Mouse (Mus musculus) hindbrain, embryonic 14.5 days (tissue): Measurements from ENCODE around the gene Ndufa4. TPM values are rescaled to one million over a fixed set of nuclear protein-coding genes. Genes with fewer than 3 reads are reported as not detected.

Experiments
- ATAC-seq: fragments of 200-750 bp; cut with Nextera tagmentation; 2 replicates; pipeline ENCODE4 v1.8.0; 2017; ENCODE audit warnings: moderate number of reproducible peaks, mild to moderate bottlenecking, moderate TSS enrichment, moderate library complexity; ENCODE audit not compliant: low FRiP score
- DNase-seq: peaks from one replicate; pipeline ENCODE4 v3.0.0-alpha.2; 2015; ENCODE audit warnings: low spot score
- H3K27ac ChIP-seq: fragments of 300-500 bp; sonication (generic); 2 replicates; pipeline ENCODE4 v1.5.1; 2014; ENCODE audit warnings: mild to moderate bottlenecking, moderate library complexity
- H3K27me3 ChIP-seq: fragments of 300-500 bp; sonication (generic); 2 replicates; pipeline ENCODE4 v1.6.1; 2014; ENCODE audit warnings: mild to moderate bottlenecking, low read length, mixed read lengths; ENCODE audit not compliant: control insufficient read depth, insufficient read depth
- H3K36me3 ChIP-seq: fragments of 300-500 bp; sonication (generic); replicated peaks from 2 replicates; pipeline ENCODE4 v1.6.1; 2014; ENCODE audit not compliant: control insufficient read depth, insufficient read depth
- H3K4me1 ChIP-seq: fragments of 300-500 bp; sonication (generic); replicated peaks from 2 replicates; pipeline ENCODE4 v1.6.1; 2014; ENCODE audit warnings: antibody characterized with exemption, low read length, mixed read lengths; ENCODE audit not compliant: control insufficient read depth, insufficient read depth
- H3K4me2 ChIP-seq: fragments of 300-500 bp; sonication (generic); replicated peaks from 2 replicates; pipeline ENCODE4 v1.6.1; 2014; ENCODE audit warnings: mild to moderate bottlenecking, moderate library complexity
- H3K4me3 ChIP-seq: fragments of 300-500 bp; sonication (generic); replicated peaks from 2 replicates; pipeline ENCODE4 v1.5.1; 2014; ENCODE audit warnings: mild to moderate bottlenecking, low read length
- H3K9ac ChIP-seq: fragments of 300-500 bp; sonication (generic); 2 replicates; pipeline ENCODE4 v1.6.1; 2014
- H3K9me3 ChIP-seq: fragments of 300-500 bp; sonication (generic); 2 replicates; pipeline ENCODE4 v1.6.1; 2016; ENCODE audit warnings: low read length; ENCODE audit not compliant: control insufficient read depth
- WGBS: fragments of 180-500 bp; shearing (Covaris S2); extraction: QIAGEN DNeasy Blood & Tissue Kit; methylation state at CpG from one replicate; pipeline ENCODE4 v1.1.7; 2014; 5-methylcytosine and 5-hydroxymethylcytosine counted together
- polyA plus RNA-seq: library from polyadenylated mRNA; unstranded; fragments of >200 nt; fragmentation: Nextera tagmentation; extraction: Ambion mirVana; gene quantifications from 2 replicates; pipeline ENCODE4 v1.2.1, GENCODE M21; 2014

Ndufa4 gene
- polyA plus RNA-seq = 1,185 and 1,426 TPM in 2 replicates

- peaks cover 13% of the 10 kb centered on the region for H3K4me1 ChIP-seq
Measured at GRCm38 (mm10) chr6:11907269-11908032, at the start of gene Ndufa4, which contains the start of gene Phf14. TSS of gene Ndufa4 (minus strand) at chr6:11907497. TSS of gene Phf14 (plus strand) at chr6:11907809.

GRCm38 (mm10) chr6:11948100-11948499, 40.8 kb upstream of the Ndufa4 start:
- DNase-seq = no peak
- 80% methylated on average over 1 of the region's 1 CpGs for WGBS
- no peak overlapping the region for H3K9ac ChIP-seq
- H3K36me3 ChIP-seq = peaks cover 21% of the 10 kb centered on the region
- ATAC-seq = no peak
- H3K9me3 ChIP-seq = no peaks in the 10 kb centered on the region
- H3K27ac ChIP-seq = no peak overlapping the region
- H3K4me2 ChIP-seq = no peak overlapping the region
- no peak overlapping the region for H3K4me3 ChIP-seq
- H3K4me1 ChIP-seq = 0 out of 2 replicates have a peak, but pooled peaks cover 2% of the 10 kb centered on the region
- no peaks in the 10 kb centered on the region for H3K27me3 ChIP-seq

More at GRCm38 (mm10) chr6:11907269-11908032, at the start of gene Ndufa4, which contains the start of gene Phf14:
- peaks cover 22% of the 10 kb centered on the region for H3K36me3 ChIP-seq
- no peaks in the 10 kb centered on the region for H3K9me3 ChIP-seq
- peak within 1 kb of the TSS; percentile 76 for H3K4me3 ChIP-seq
- H3K27ac ChIP-seq = peak within 1 kb of the TSS; percentile 80
- under 1% methylated on average over 59 of the region's 59 CpGs for WGBS
- peak within 1 kb of the TSS; percentile 83 for H3K9ac ChIP-seq
- ATAC-seq = peak; percentile 98
- DNase-seq = peak; percentile 91
- no peaks in the 10 kb centered on the region for H3K27me3 ChIP-seq
- H3K4me2 ChIP-seq = peak within 1 kb of the TSS; percentile 66

- H3K27me3 ChIP-seq = no peaks in the 10 kb centered on the region
- DNase-seq (no peak), ATAC-seq (no peak)
- 90% methylated on average over 4 of the region's 4 CpGs for WGBS
- H3K4me3 ChIP-seq = no peak overlapping the region
- H3K36me3 ChIP-seq = peaks cover 38% of the 10 kb centered on the region
- no peak overlapping the region for H3K9ac ChIP-seq
- no peak overlapping the region for H3K27ac ChIP-seq
- H3K9me3 ChIP-seq = no peaks in the 10 kb centered on the region
- no peaks in the 10 kb centered on the region for H3K4me1 ChIP-seq
- no peak overlapping the region for H3K4me2 ChIP-seq
Measured at GRCm38 (mm10) chr6:11942089-11942488, 34.8 kb upstream of the Ndufa4 start.

- DNase-seq = no peak
- Histone ChIP-seq H3K9ac (no peak overlapping the region), H3K9me3 (no peaks in the 10 kb centered on the region), H3K36me3 (peaks cover 33% of the 10 kb centered on the region), H3K4me2 (no peak overlapping the region), H3K27ac (no peak overlapping the region), H3K4me3 (no peak overlapping the region), H3K27me3 (no peaks in the 10 kb centered on the region), H3K4me1 (no peaks in the 10 kb centered on the region)
- no peak for ATAC-seq
Measured at GRCm38 (mm10) chr6:11940895-11941294, 33.6 kb upstream of the Ndufa4 start.

GRCm38 (mm10) chr6:11933403-11933802, 26.1 kb upstream of the Ndufa4 start:
- H3K9me3 ChIP-seq = no peaks in the 10 kb centered on the region
- no peaks in the 10 kb centered on the region for H3K27me3 ChIP-seq
- no peak overlapping the region for H3K27ac ChIP-seq
- no peak overlapping the region for H3K4me3 ChIP-seq
- DNase-seq (no peak), ATAC-seq (no peak)
- peaks cover 14% of the 10 kb centered on the region for H3K36me3 ChIP-seq
- H3K9ac ChIP-seq = no peak overlapping the region
- peaks cover 8% of the 10 kb centered on the region for H3K4me1 ChIP-seq
- WGBS = 90% methylated on average over 7 of the region's 7 CpGs
- H3K4me2 ChIP-seq = no peak overlapping the region

- Histone ChIP-seq H3K4me2 (peak overlapping the region; percentile 61), H3K9me3 (no peaks in the 10 kb centered on the region), H3K4me3 (peak overlapping the region; percentile 88), H3K9ac (peak overlapping the region; percentile 98; the same call in 1 of the 2 replicates), H3K27ac (no peak overlapping the region; the same call in 1 of the 2 replicates), H3K27me3 (no peaks in the 10 kb centered on the region), H3K36me3 (peaks cover 17% of the 10 kb centered on the region), H3K4me1 (peaks cover 27% of the 10 kb centered on the region)
- DNase-seq = no peak
- 86% methylated on average over 6 of the region's 6 CpGs for WGBS
- no peak for ATAC-seq
Measured at GRCm38 (mm10) chr6:11927485-11927884, 20.2 kb upstream of the Ndufa4 start.

GRCm38 (mm10) chr6:11926082-11926595, 18.8 kb upstream of the Ndufa4 start:
- peak overlapping the region; percentile 98 for H3K9ac ChIP-seq
- H3K4me2 ChIP-seq = peak overlapping the region; percentile 61
- peaks cover 17% of the 10 kb centered on the region for H3K36me3 ChIP-seq
- DNase-seq (peak; percentile 55), ATAC-seq (peak; percentile 91)
- no peaks in the 10 kb centered on the region for H3K9me3 ChIP-seq
- under 1% methylated on average over 36 of the region's 40 CpGs for WGBS
- H3K27ac ChIP-seq = peak overlapping the region; percentile 99
- no peaks in the 10 kb centered on the region for H3K27me3 ChIP-seq
- H3K4me1 ChIP-seq = peaks cover 27% of the 10 kb centered on the region
- H3K4me3 ChIP-seq = peak overlapping the region; percentile 88

- peak; percentile 94 for ATAC-seq
- DNase-seq = peak; percentile 93
- H3K36me3 ChIP-seq = peaks cover 17% of the 10 kb centered on the region
- H3K9ac ChIP-seq = peak overlapping the region; percentile 98
- H3K27me3 ChIP-seq = no peaks in the 10 kb centered on the region
- H3K27ac ChIP-seq = peak overlapping the region; percentile 99
- H3K4me3 ChIP-seq = peak overlapping the region; percentile 88
- under 1% methylated on average over 20 of the region's 20 CpGs for WGBS
- H3K4me1 ChIP-seq = peaks cover 27% of the 10 kb centered on the region
- H3K4me2 ChIP-seq = peak overlapping the region; percentile 61
- no peaks in the 10 kb centered on the region for H3K9me3 ChIP-seq
Measured at GRCm38 (mm10) chr6:11925496-11926041, 18.3 kb upstream of the Ndufa4 start.

- WGBS = 29% methylated on average over 7 of the region's 7 CpGs
- Histone ChIP-seq H3K36me3 (peaks cover 17% of the 10 kb centered on the region), H3K4me3 (peak overlapping the region; percentile 76), H3K27me3 (no peaks in the 10 kb centered on the region), H3K4me2 (peak overlapping the region; percentile 66), H3K9ac (peak overlapping the region; percentile 83), H3K27ac (no peak overlapping the region), H3K4me1 (peaks cover 13% of the 10 kb centered on the region), H3K9me3 (no peaks in the 10 kb centered on the region)
- no peak for DNase-seq
- ATAC-seq = no peak
Measured at GRCm38 (mm10) chr6:11908170-11908569, 873 bp upstream of the Ndufa4 start.
